Mouse (Mus musculus): Measurements from ENCODE around the gene Arhgap22. TPM values are rescaled to one million over a fixed set of nuclear protein-coding genes. Genes with fewer than 3 reads are reported as not detected.

Arhgap22 gene
- total and polyA plus RNA-seq, 2 experiments from 2014 or later = 1.5 to 4.2 TPM

DNA sequence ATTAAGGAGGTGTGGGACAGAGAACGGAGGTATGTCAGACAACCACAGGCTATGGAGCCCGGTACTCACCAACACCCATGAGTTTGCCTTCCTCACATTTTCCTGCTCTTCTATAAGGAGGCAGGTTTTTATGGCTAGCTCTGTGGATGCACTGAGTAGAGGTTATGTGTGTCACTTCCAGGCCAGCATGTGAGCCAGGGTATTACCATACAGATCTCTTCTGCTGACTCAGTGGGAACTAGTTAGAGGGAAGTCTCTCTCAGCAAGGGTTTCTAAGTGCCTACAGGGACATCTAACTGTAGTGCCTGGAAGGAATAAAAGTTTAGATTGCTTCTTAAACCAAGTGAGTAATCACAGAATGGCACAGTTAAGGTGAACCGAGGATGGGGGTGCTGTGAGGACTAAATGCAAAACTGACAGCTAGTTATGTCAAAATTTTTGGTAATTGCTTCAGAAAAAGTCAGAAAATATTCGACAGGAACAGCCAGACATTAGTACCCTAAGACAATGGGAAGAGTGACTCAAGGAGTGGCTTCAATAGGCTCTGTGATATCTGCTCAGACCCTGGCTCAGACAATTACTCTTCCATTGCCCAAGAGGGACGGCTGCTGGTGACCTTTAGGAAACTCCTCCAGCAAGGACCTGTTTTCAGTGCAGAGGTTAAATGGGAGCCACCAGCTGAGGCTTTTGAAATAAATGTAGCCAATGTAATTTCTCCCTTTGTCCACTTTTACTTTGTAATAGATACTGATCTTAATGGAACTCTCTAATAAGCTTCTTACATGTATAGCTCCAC lies 184.4 kb downstream of the Arhgap22 start:
- Histone ChIP-seq H3K4me2 (ENCODE audit: low read depth, low read length) (no peak overlapping the region), H3K9me3 (replicated peaks; ENCODE audit: control insufficient read depth, low read length) (no peaks in the 10 kb centered on the region), H3K4me1 (ENCODE audit: control insufficient read depth, insufficient read depth) (no peaks in the 10 kb centered on the region), H3K36me3 (replicated peaks; ENCODE audit: control insufficient read depth, insufficient read depth, low read length) (peaks cover 17% of the 10 kb centered on the region), H3K4me3 (ENCODE audit: low read depth, low read length) (no peak overlapping the region), H3K9ac (replicated peaks; ENCODE audit: low read depth, low read length) (no peak overlapping the region), H3K27ac (ENCODE audit: low read depth) (no peak overlapping the region), H3K27me3 (ENCODE audit: control insufficient read depth, insufficient read depth, low read length) (no peaks in the 10 kb centered on the region)
- WGBS = 91% methylated on average over 5 of the region's 5 CpGs
- TF ChIP-seq CTCF (IDR thresholded peaks at IDR 0.05; ENCODE audit: low read depth) (no peak), EP300 (IDR thresholded peaks at IDR 0.05; ENCODE audit: low read depth) (no peak)
- DNase-seq (ENCODE audit: low spot score) (no peak), ATAC-seq (ENCODE audit: insufficient read depth, low read depth) (no peak)

DNA sequence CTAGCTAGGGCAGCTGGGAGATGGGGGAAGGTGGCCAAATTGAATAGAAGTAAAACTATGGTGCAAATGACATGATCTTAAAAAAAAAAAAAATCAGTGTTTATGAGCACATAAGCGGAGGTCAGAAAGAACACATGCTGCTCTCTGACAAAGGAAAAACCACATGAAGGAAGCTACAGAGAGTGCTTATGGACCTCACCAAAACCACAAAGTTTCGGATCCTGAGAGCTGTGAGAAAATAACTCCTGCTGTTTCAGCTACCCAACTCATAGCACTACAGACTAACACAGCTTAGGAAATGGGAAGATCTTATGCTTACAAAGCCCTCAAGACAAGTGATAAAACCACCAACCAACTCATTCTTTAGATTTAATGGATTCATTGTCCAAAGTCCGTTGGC lies 186.2 kb downstream of the Arhgap22 start:
- H3K27ac ChIP-seq (ENCODE audit: low read depth) = no peak overlapping the region
- peaks cover 17% of the 10 kb centered on the region for H3K36me3 ChIP-seq (replicated peaks; ENCODE audit: control insufficient read depth, insufficient read depth, low read length)
- TF ChIP-seq CTCF (IDR thresholded peaks at IDR 0.05; ENCODE audit: low read depth) = no peak
- TF ChIP-seq EP300 (IDR thresholded peaks at IDR 0.05; ENCODE audit: low read depth) = no peak
- H3K4me2 ChIP-seq (ENCODE audit: low read depth, low read length) = no peak overlapping the region
- H3K4me1 ChIP-seq (ENCODE audit: control insufficient read depth, insufficient read depth) = no peaks in the 10 kb centered on the region
- H3K9me3 ChIP-seq (replicated peaks; ENCODE audit: control insufficient read depth, low read length) = no peaks in the 10 kb centered on the region
- ATAC-seq (ENCODE audit: insufficient read depth, low read depth) = no peak
- H3K9ac ChIP-seq (replicated peaks; ENCODE audit: low read depth, low read length) = no peak overlapping the region
- 85% methylated on average over 3 of the region's 3 CpGs for WGBS
- DNase-seq (ENCODE audit: low spot score) = no peak
- H3K27me3 ChIP-seq (ENCODE audit: control insufficient read depth, insufficient read depth, low read length) = no peaks in the 10 kb centered on the region
- no peak overlapping the region for H3K4me3 ChIP-seq (ENCODE audit: low read depth, low read length)

DNA sequence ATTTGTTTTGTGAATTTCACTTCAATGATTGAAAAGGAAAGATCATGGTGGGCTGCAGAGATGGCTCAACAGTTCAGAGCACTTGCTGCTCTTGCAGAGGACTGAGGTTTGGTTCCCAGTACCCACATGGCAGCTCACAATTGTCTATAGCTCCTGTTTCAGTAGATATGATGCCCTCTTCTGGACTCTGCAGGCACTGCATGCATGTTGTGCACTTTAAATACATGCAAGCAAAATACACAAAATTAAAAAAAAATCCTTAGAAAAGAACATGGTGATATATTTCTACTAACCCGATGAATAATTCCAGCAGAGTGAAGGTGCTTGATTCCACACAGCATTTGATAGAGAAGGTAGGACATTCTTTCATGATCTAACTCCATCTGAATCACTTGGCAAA lies 188.5 kb downstream of the Arhgap22 start:
- Histone ChIP-seq H3K4me3 (ENCODE audit: low read depth, low read length) (no peak overlapping the region), H3K36me3 (replicated peaks; ENCODE audit: control insufficient read depth, insufficient read depth, low read length) (peaks cover 23% of the 10 kb centered on the region), H3K27me3 (ENCODE audit: control insufficient read depth, insufficient read depth, low read length) (no peaks in the 10 kb centered on the region), H3K9me3 (replicated peaks; ENCODE audit: control insufficient read depth, low read length) (no peaks in the 10 kb centered on the region), H3K27ac (ENCODE audit: low read depth) (no peak overlapping the region), H3K9ac (replicated peaks; ENCODE audit: low read depth, low read length) (no peak overlapping the region), H3K4me1 (ENCODE audit: control insufficient read depth, insufficient read depth) (no peaks in the 10 kb centered on the region), H3K4me2 (ENCODE audit: low read depth, low read length) (no peak overlapping the region)
- TF ChIP-seq CTCF (IDR thresholded peaks at IDR 0.05; ENCODE audit: low read depth) (no peak), EP300 (IDR thresholded peaks at IDR 0.05; ENCODE audit: low read depth) (no peak)
- DNase-seq (ENCODE audit: low spot score) = no peak
- WGBS = 95% methylated on average over 1 of the region's 1 CpGs
- ATAC-seq (ENCODE audit: insufficient read depth, low read depth) = no peak

DNA sequence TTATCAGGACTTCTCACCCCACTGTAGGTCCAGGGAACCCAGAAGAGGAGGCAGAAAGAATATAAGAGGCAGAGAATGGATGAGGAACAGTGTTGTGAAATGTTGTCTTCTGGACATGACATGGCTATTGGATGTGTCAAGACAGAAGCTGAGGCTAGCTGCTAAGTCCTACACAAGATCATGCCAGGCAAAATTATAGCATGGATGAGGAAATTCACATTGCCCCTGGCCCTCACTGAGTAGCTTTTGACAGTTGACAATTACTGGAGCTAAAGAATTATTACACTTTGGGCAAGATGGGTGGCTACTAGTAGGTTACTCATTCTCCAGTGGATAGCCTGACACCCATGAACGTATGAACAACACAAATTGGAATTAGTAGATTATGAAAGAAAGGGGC lies 201.9 kb downstream of the Arhgap22 start:
- H3K27me3 ChIP-seq (ENCODE audit: control insufficient read depth, insufficient read depth, low read length) = no peaks in the 10 kb centered on the region
- WGBS = 85% methylated on average over 1 of the region's 1 CpGs
- H3K9me3 ChIP-seq (replicated peaks; ENCODE audit: control insufficient read depth, low read length) = no peaks in the 10 kb centered on the region
- H3K36me3 ChIP-seq (replicated peaks; ENCODE audit: control insufficient read depth, insufficient read depth, low read length) = no peaks in the 10 kb centered on the region
- H3K4me1 ChIP-seq (ENCODE audit: control insufficient read depth, insufficient read depth) = 0 out of 2 replicates have a peak, but pooled peaks cover 5% of the 10 kb centered on the region
- no peak overlapping the region for H3K4me3 ChIP-seq (ENCODE audit: low read depth, low read length)
- no peak for TF ChIP-seq CTCF (IDR thresholded peaks at IDR 0.05; ENCODE audit: low read depth)
- H3K4me2 ChIP-seq (ENCODE audit: low read depth, low read length) = no peak overlapping the region
- ATAC-seq (ENCODE audit: insufficient read depth, low read depth) = no peak
- no peak overlapping the region for H3K27ac ChIP-seq (ENCODE audit: low read depth)
- DNase-seq (ENCODE audit: low spot score) = no peak
- H3K9ac ChIP-seq (replicated peaks; ENCODE audit: low read depth, low read length) = no peak overlapping the region

DNA sequence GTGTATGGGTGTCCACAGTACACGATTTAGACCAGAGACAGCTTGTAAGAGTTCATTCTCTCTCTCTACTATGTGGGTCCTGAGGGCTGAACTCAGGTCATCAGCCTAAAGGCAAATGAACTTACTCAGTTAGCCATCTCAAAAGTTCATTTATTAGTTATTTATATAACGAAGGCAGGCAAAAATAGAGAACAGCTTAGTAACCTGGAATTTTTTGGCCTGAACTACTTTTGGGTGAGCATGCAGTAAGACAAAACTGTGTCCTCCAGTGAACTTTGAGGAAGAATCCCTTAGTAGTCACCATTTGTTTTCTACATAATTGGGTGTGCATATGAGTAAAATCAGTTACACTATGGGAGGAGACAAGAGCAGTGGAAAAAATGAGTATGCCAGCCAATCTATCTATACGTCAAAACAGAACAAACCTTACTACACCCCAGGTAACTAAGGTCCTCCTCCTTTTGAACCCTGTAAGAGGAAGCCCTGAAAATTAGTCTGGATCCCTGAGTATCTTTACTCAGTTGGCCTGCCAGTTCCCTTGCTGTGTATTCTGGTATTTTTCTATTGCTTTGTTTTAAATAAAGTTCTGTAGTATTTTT lies 204.6 kb downstream of the Arhgap22 start:
- ATAC-seq (ENCODE audit: insufficient read depth, low read depth) (no peak), DNase-seq (ENCODE audit: low spot score) (no peak)
- TF ChIP-seq CTCF (IDR thresholded peaks at IDR 0.05; ENCODE audit: low read depth) (no peak), EP300 (IDR thresholded peaks at IDR 0.05; ENCODE audit: low read depth) (no peak)
- no peak overlapping the region for H3K9ac ChIP-seq (replicated peaks; ENCODE audit: low read depth, low read length)
- WGBS = 83% methylated on average over 3 of the region's 3 CpGs
- no peak overlapping the region for H3K27ac ChIP-seq (ENCODE audit: low read depth)
- H3K4me2 ChIP-seq (ENCODE audit: low read depth, low read length) = no peak overlapping the region
- H3K36me3 ChIP-seq (replicated peaks; ENCODE audit: control insufficient read depth, insufficient read depth, low read length) = no peaks in the 10 kb centered on the region
- H3K27me3 ChIP-seq (ENCODE audit: control insufficient read depth, insufficient read depth, low read length) = no peaks in the 10 kb centered on the region
- no peaks in the 10 kb centered on the region for H3K9me3 ChIP-seq (replicated peaks; ENCODE audit: control insufficient read depth, low read length)
- no peak overlapping the region for H3K4me3 ChIP-seq (ENCODE audit: low read depth, low read length)
- 0 out of 2 replicates have a peak, but pooled peaks cover 11% of the 10 kb centered on the region for H3K4me1 ChIP-seq (ENCODE audit: control insufficient read depth, insufficient read depth)

Other genes starting within 250 kb of the Arhgap22 start
- 0.38 TPM in 1 of 2 replicates, not detected in the other for gene Lrrc18, start 222.6 kb upstream of the Arhgap22 start, total RNA-seq (2014; rRNA removed; ENCODE audit: low replicate concordance)
- gene Lrrc18, start 222.6 kb upstream of the Arhgap22 start, polyA plus RNA-seq (2015; fragmentation: Nextera tagmentation; extraction: Ambion mirVana) = 0.14 and 0.18 TPM in 2 replicates
- gene Wdfy4, start 28.5 kb upstream of the Arhgap22 start, total RNA-seq (2014; rRNA removed; ENCODE audit: low replicate concordance) = 1.4 and 1.5 TPM in 2 replicates
- gene Wdfy4, start 28.5 kb upstream of the Arhgap22 start, polyA plus RNA-seq (2015; fragmentation: Nextera tagmentation; extraction: Ambion mirVana) = 0.11 and 0.14 TPM in 2 replicates
- gene Mapk8, start 233.1 kb downstream of the Arhgap22 start, total RNA-seq (2014; rRNA removed; ENCODE audit: low replicate concordance) = 59.7 and 88.1 TPM in 2 replicates
- gene Mapk8, start 233.1 kb downstream of the Arhgap22 start, polyA plus RNA-seq (2015; fragmentation: Nextera tagmentation; extraction: Ambion mirVana) = 10.2 and 12.8 TPM in 2 replicates